In genomic region chr5:34266065-34266464, GRCm38 (mm10) we compare ENCODE assay signal across 27 mouse cellular contexts. TPM values are rescaled to one million over a fixed set of nuclear protein-coding genes. Genes with fewer than 3 reads are reported as not detected.
DNase-seq lines count a peak whose midpoint lies in the region; ATAC-seq and TF ChIP-seq lines count a peak whose summit lies in the region.
"Had no signal": no experiment of that assay in that cellular context is flagged by ENCODE, and none has a peak within 500 bp of the region (broad histone marks: within the 10 kb centered on the region; RNA-seq: fewer than 3 reads in every experiment).

No protein-coding gene starts in this region.

- H3K27me3 ChIP-seq in cerebellum, adult 2 months (ENCODE audit: control insufficient read depth, insufficient read depth, low read length), result no peaks in the 10 kb centered on the region
- H3K27me3 ChIP-seq in megakaryocyte, embryonic 14.5 days (replicated peaks), result peaks cover 12% of the 10 kb centered on the region
- H3K27me3 ChIP-seq: embryonic facial prominence, embryonic 12.5 days; embryonic facial prominence, embryonic 15.5 days; forebrain, embryonic 12.5 days; forebrain, embryonic 15.5 days had no signal

- intact Hi-C loops in gastrocnemius, postnatal 36 days (cut with DNase I), result no loop called here

- TF ChIP-seq POLR2A in cerebellum, adult 2 months (IDR thresholded peaks at IDR 0.05; ENCODE audit: borderline replicate concordance, insufficient read depth, low read length), result no peak

- H3K4me1 ChIP-seq in cerebellum, adult 2 months (ENCODE audit: control insufficient read depth, insufficient read depth, low read length), result peaks cover 40% of the 10 kb centered on the region
- H3K4me1 ChIP-seq in megakaryocyte, embryonic 14.5 days, result peaks cover 37% of the 10 kb centered on the region
- H3K4me1 ChIP-seq: embryonic facial prominence, embryonic 12.5 days; embryonic facial prominence, embryonic 15.5 days; forebrain, embryonic 12.5 days; forebrain, embryonic 15.5 days had no signal

- peak in 1 of 2 experiments; percentile 36 for DNase-seq in cerebellum, adult 2 months
- DNase-seq in cerebellum, postnatal 4 days (ENCODE audit: low spot score in 2 of 2), result no peak
- no peak for DNase-seq in heart, postnatal 4 days
- DNase-seq in adrenal gland, postnatal 10 days, result no peak
- DNase-seq in gastrocnemius, postnatal 36 days, result no peak
- DNase-seq: adrenal gland, adult 2 months; adrenal gland, postnatal 25 days; B cell, adult 2 months; cerebellum, adult 11-12 months; cerebellum, adult 9-10 months; gastrocnemius, postnatal 25 days; heart, adult 11 months; heart, postnatal 36 days had no signal

- no peak overlapping the region for H3K4me3 ChIP-seq in cerebellum, adult 2 months (replicated peaks; ENCODE audit: insufficient read depth, low read depth, low read length)
- H3K4me3 ChIP-seq in megakaryocyte, embryonic 14.5 days (replicated peaks), result peak overlapping the region; percentile 50
- H3K4me3 ChIP-seq: embryonic facial prominence, embryonic 12.5 days; embryonic facial prominence, embryonic 15.5 days; erythroblast, embryonic 14.5 days; forebrain, embryonic 12.5 days; forebrain, embryonic 15.5 days had no signal

- TF ChIP-seq CTCF in cerebellum, adult 2 months (IDR thresholded peaks at IDR 0.05; ENCODE audit: borderline replicate concordance, insufficient read depth, low read depth, low read length), result no peak

- peak overlapping the region; percentile 70 for H3K27ac ChIP-seq in cerebellum, adult 2 months (ENCODE audit: insufficient read depth, low read length)
- H3K27ac ChIP-seq: embryonic facial prominence, embryonic 12.5 days; embryonic facial prominence, embryonic 15.5 days; forebrain, embryonic 12.5 days; forebrain, embryonic 15.5 days; hindbrain, embryonic 14.5 days had no signal

- 44% methylated on average over 4 of the region's 4 CpGs for WGBS in cerebellum, adult 2 months

- no peaks in the 10 kb centered on the region for H3K36me3 ChIP-seq in megakaryocyte, embryonic 14.5 days (replicated peaks; ENCODE audit: low read length)
- H3K36me3 ChIP-seq: embryonic facial prominence, embryonic 12.5 days; embryonic facial prominence, embryonic 15.5 days; forebrain, embryonic 12.5 days; forebrain, embryonic 15.5 days had no signal

- ATAC-seq in granulocyte monocyte progenitor cell, adult 5-6 weeks (replicated peaks; ENCODE audit: poor library complexity, severe bottlenecking), result 0 out of 2 replicates have a peak, but pooled peaks have one; percentile 37
- ATAC-seq: forebrain, embryonic 15.5 days; intestine, embryonic 16.5 days had no signal

- H3K9me3 ChIP-seq in megakaryocyte, embryonic 14.5 days, result no peaks in the 10 kb centered on the region
- H3K9me3 ChIP-seq: embryonic facial prominence, embryonic 12.5 days; embryonic facial prominence, embryonic 15.5 days; forebrain, embryonic 12.5 days; forebrain, embryonic 15.5 days had no signal

RNA-seq across cellular contexts. Expression of gene Zfyve28, which starts 22.2 kb away (rescaled TPM):
- 62.9 and 69.5 TPM in 2 replicates for polyA plus RNA-seq in cerebellum, adult 2 months (2012; rRNA removed)
- not detected in 2 replicates for total RNA-seq in granulocyte monocyte progenitor cell, adult 5-6 weeks (2014; fragmentation: Nextera tagmentation)
- total RNA-seq in granulocyte monocyte progenitor cell, adult 5-6 weeks (2017), result not detected in 2 replicates
- 0.37 and 4.0 TPM in 2 replicates for polyA plus RNA-seq in megakaryocyte, embryonic 14.5 days (2012; ENCODE audit: insufficient read depth, low replicate concordance)
- total RNA-seq in heart, postnatal 4 days (2021), result 1 to 10 TPM; 1.5 to 2.5 TPM
- 1 to 10 TPM; 1.2 to 1.8 TPM for total RNA-seq in adrenal gland, postnatal 10 days (2021)
- 1 to 10 TPM; 1.0 to 1.2 TPM for total RNA-seq in gastrocnemius, postnatal 36 days (2021)
- total RNA-seq: common myeloid progenitor, adult 5-6 weeks had no signal
- polyA plus RNA-seq: erythroblast, embryonic 14.5 days had no signal

RNA-seq across cellular contexts. Expression of gene Cfap99, which starts 22.3 kb away (rescaled TPM):
- 1.4 and 1.7 TPM in 2 replicates for polyA plus RNA-seq in cerebellum, adult 2 months (2012; rRNA removed)
- total RNA-seq in granulocyte monocyte progenitor cell, adult 5-6 weeks (2014; fragmentation: Nextera tagmentation), result not detected in 2 replicates
- total RNA-seq in granulocyte monocyte progenitor cell, adult 5-6 weeks (2017), result not detected in 2 replicates
- polyA plus RNA-seq in megakaryocyte, embryonic 14.5 days (2012; ENCODE audit: insufficient read depth, low replicate concordance), result 0.15 TPM in 1 of 2 replicates, not detected in the other
- total RNA-seq in heart, postnatal 4 days (2021), result not detected
- not detected for total RNA-seq in adrenal gland, postnatal 10 days (2021)
- not detected for total RNA-seq in gastrocnemius, postnatal 36 days (2021)
- total RNA-seq: adrenal gland, adult 2 months; adrenal gland, postnatal 25 days; common myeloid progenitor, adult 5-6 weeks; gastrocnemius, adult 8-10 months; gastrocnemius, postnatal 25 days; heart, adult 8-10 months; heart, postnatal 36 days; MEL had no signal
- polyA plus RNA-seq: adrenal gland, adult 2 months; embryonic facial prominence, embryonic 12.5 days; erythroblast, embryonic 14.5 days; forebrain, embryonic 12.5 days; forebrain, embryonic 15.5 days; heart, postnatal 0 days; intestine, embryonic 16.5 days had no signal
